Mouse (Mus musculus): ENCODE measurements around the gene Smg5.

- TF ChIP-seq POLR2A (IDR thresholded peaks at IDR 0.05; ENCODE audit: insufficient read length, low read depth) (no peak), TCF12 (IDR thresholded peaks at IDR 0.05; ENCODE audit: insufficient read depth, poor library complexity, severe bottlenecking) (no peak), REST (IDR thresholded peaks at IDR 0.05; ENCODE audit: insufficient read depth, insufficient read length) (no peak), CEBPB (IDR thresholded peaks at IDR 0.05; ENCODE audit: insufficient read depth, poor library complexity, severe bottlenecking) (no peak), MYOD1 (IDR thresholded peaks at IDR 0.05; ENCODE audit: control insufficient read depth in 1 of 3, insufficient read length in 2 of 3, low read depth in 2 of 3) (no peak)
These were observed 23.5 kb downstream of the Smg5 start for GRCm38 (mm10) chr3:88359584-88359983.

All from myocyte (in vitro differentiated cells).